Mouse (Mus musculus) embryonic facial prominence, embryonic 10.5 days (tissue): ENCODE results near the gene Gm11037. TPM values are rescaled to one million over a fixed set of nuclear protein-coding genes. Genes with fewer than 3 reads are reported as not detected.
"Not testable (repeated sequence)": the region's sequence is repeated elsewhere in the genome, so short reads cannot be mapped to it uniquely, and the experiment has no call there.

Experiments used
- DNase-seq: peaks from one replicate; pipeline ENCODE4 v3.0.0-alpha.2; 2017; ENCODE audit warnings: low spot score
- H3K27ac ChIP-seq: fragments of 300-500 bp; sonication (generic); replicated peaks from 2 replicates; pipeline ENCODE4 v1.5.1; 2016; ENCODE audit warnings: mild to moderate bottlenecking
- H3K27me3 ChIP-seq: fragments of 300-500 bp; sonication (generic); replicated peaks from 2 replicates; pipeline ENCODE4 v1.6.1; 2016; ENCODE audit warnings: low read depth, mild to moderate bottlenecking; ENCODE audit not compliant: poor library complexity, severe bottlenecking
- H3K36me3 ChIP-seq: fragments of 300-500 bp; sonication (generic); replicated peaks from 2 replicates; pipeline ENCODE4 v1.6.1; 2016; ENCODE audit warnings: mild to moderate bottlenecking, moderate library complexity
- H3K4me1 ChIP-seq: fragments of 300-500 bp; sonication (generic); 2 replicates; pipeline ENCODE4 v1.6.1; 2016
- H3K4me3 ChIP-seq: fragments of 300-500 bp; sonication (generic); 2 replicates; pipeline ENCODE4 v1.5.1; 2016; ENCODE audit warnings: mild to moderate bottlenecking, moderate library complexity
- H3K9me3 ChIP-seq: fragments of 300-500 bp; sonication (generic); 2 replicates; pipeline ENCODE4 v1.6.1; 2016; ENCODE audit warnings: mild to moderate bottlenecking
- WGBS: fragments of 180-500 bp; shearing (Covaris S2); methylation state at CpG from one replicate; pipeline ENCODE4 v1.1.7; 2016; 5-methylcytosine and 5-hydroxymethylcytosine counted together
- polyA plus RNA-seq: library from polyadenylated mRNA; unstranded; fragments of >200 nt; fragmentation: Nextera tagmentation; extraction: Ambion mirVana; gene quantifications from 2 replicates; pipeline ENCODE4 v1.2.1, GENCODE M21; 2016

Gene Gm11037
- polyA plus RNA-seq, 1 experiment from 2014 or later = not detected

DNA sequence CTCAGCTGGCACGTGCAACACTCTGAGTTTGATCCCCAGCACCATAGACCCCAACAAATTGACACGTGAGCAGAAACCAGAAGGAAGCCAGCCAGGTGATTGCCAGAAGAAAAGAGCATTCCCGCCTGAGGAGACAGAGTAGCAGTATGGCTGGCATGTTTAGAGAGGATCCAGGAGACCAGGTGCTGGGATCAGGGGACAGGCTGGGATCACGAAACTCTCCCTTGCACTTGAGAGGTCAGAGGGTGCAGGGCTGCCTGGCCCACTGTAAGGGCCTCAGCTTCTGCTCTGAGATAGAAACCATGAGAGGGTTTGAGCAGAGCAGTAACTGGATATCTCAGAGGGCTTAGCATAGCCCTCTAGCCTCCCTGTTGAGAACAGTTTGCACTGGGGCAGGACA, 28.2 kb upstream of the Gm11037 start:
- not testable (repeated sequence) for DNase-seq

GRCm38 (mm10) chr2:131105989-131106388, 27.3 kb upstream of the Gm11037 start:
- Histone ChIP-seq H3K27me3 (no peaks in the 10 kb centered on the region), H3K4me3 (no peak overlapping the region), H3K4me1 (no peaks in the 10 kb centered on the region), H3K9me3 (no peaks in the 10 kb centered on the region), H3K27ac (no peak overlapping the region), H3K36me3 (no peaks in the 10 kb centered on the region)
- WGBS = 89% methylated on average over 5 of the region's 5 CpGs
- no peak for DNase-seq

More for the DNA sequence above, 28.2 kb upstream of the Gm11037 start:
- not testable (repeated sequence) for H3K27ac ChIP-seq, H3K9me3 ChIP-seq, H3K36me3 ChIP-seq, H3K4me3 ChIP-seq, H3K4me1 ChIP-seq, H3K27me3 ChIP-seq
- 71% methylated on average over 4 of the region's 4 CpGs for WGBS

DNA sequence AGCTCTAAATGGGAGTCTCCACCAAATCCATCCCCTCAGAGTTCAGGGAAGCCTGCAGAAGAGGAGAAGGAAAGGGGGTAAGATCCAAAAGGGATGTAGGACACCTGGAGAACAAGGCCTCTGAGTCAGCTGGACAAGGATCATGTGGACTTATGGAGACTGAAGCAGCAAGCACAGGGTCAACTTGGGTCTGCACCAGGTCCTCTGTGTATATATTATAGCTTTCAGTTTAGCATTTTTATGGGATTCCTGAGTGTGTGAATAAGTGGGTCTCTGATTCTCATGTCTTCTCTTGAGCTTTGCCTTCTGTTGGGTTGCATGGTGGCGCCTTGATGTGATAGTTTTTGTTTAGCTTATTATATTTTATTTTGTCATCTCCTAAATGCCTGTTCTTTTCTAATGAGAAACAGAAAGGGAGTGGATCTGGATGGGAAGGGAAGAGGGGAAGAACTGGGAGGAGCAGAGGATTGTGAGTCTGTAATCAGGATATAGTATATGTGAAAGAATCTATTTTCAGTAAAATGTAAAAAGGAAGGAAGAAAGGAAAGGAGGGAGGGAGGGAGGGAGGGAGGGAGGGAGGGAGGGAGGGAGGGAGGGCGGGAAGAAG, 14.2 kb upstream of the Gm11037 start:
- Histone ChIP-seq H3K4me3 (no peak overlapping the region), H3K27ac (no peak overlapping the region), H3K27me3 (no peaks in the 10 kb centered on the region), H3K36me3 (no peaks in the 10 kb centered on the region), H3K9me3 (no peaks in the 10 kb centered on the region), H3K4me1 (peaks cover 1% of the 10 kb centered on the region)
- DNase-seq = no peak
- WGBS = 82% methylated on average over 2 of the region's 2 CpGs

DNA sequence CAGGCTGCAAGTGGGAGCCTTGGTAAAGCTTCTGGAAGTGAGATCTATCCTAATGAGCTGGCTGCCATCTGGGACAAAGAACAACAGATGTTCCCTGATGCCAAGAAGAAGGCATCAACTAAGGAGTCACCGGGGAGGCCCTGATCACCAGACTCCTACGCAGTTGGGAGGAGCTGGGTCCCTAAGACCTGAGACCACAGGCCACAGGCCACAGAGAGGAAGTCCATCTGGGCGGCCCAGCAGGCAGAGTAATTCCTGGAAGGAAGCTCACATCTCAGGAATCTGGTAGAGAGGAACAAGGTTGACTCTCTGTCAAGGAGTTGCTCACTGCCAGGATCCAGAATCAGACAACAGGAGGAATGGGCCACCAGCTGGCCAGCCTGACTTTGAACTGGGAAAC, 9.1 kb upstream of the Gm11037 start:
- Histone ChIP-seq H3K27ac (peak overlapping the region; percentile 40), H3K4me1 (peaks cover 43% of the 10 kb centered on the region), H3K9me3 (no peaks in the 10 kb centered on the region), H3K36me3 (no peaks in the 10 kb centered on the region), H3K4me3 (no peak overlapping the region), H3K27me3 (peaks cover 21% of the 10 kb centered on the region)
- 74% methylated on average over 3 of the region's 3 CpGs for WGBS
- no peak for DNase-seq

GRCm38 (mm10) chr2:131125157-131125963, 7.9 kb upstream of the Gm11037 start:
- 87% methylated on average over 9 of the region's 9 CpGs for WGBS

DNA sequence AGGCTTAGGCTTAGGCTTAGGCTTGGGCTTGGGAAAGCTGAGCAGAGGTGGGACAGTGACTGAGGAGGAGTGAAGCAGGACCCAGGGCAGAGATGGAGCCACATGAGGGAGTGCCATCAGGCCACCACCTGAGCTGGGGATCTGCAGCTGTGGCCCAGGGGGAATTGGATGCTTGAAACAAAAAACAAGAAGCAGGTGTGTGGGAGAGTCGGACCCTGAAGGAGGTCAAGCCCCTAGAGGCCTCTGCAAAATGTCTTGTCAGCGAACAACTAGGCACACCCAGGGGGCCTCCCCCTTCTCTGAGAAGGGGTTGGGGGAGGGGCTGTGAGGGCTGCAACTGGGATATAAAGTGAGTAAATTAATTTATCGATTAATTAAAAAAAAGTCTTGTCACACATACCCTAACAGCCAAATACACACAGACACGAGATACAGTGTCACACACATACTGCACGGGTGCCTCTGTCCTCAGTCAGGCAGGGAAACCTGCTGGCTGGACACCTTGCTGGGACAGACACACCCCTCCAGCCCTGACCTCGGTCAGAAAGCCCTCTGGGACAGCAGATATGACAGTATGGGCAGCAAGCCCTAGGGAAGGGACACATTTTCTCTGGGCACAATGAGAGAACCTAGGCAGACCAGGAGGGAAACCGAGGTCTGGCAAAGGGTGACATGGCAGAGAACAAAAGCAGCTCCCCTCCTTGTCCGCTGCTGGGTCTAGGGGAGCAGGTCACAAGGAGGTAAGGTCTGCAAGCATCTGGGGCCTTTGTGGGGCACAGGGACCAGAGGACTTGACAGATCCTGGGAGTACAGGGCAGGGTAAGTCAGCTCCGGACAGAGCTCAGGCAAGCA, 7.1 kb upstream of the Gm11037 start:
- Histone ChIP-seq H3K9me3 (no peaks in the 10 kb centered on the region), H3K4me1 (peaks cover 43% of the 10 kb centered on the region), H3K36me3 (no peaks in the 10 kb centered on the region), H3K27me3 (peaks cover 21% of the 10 kb centered on the region), H3K27ac (peak overlapping the region; percentile 96), H3K4me3 (no peak overlapping the region)
- WGBS = 36% methylated on average over 9 of the region's 9 CpGs
- DNase-seq = no peak

More at GRCm38 (mm10) chr2:131125157-131125963, 7.9 kb upstream of the Gm11037 start:
- Histone ChIP-seq H3K9me3 (no peaks in the 10 kb centered on the region), H3K27me3 (peaks cover 21% of the 10 kb centered on the region), H3K4me1 (peaks cover 43% of the 10 kb centered on the region), H3K36me3 (no peaks in the 10 kb centered on the region), H3K4me3 (no peak overlapping the region), H3K27ac (peak overlapping the region; percentile 96)
- DNase-seq = no peak

DNA sequence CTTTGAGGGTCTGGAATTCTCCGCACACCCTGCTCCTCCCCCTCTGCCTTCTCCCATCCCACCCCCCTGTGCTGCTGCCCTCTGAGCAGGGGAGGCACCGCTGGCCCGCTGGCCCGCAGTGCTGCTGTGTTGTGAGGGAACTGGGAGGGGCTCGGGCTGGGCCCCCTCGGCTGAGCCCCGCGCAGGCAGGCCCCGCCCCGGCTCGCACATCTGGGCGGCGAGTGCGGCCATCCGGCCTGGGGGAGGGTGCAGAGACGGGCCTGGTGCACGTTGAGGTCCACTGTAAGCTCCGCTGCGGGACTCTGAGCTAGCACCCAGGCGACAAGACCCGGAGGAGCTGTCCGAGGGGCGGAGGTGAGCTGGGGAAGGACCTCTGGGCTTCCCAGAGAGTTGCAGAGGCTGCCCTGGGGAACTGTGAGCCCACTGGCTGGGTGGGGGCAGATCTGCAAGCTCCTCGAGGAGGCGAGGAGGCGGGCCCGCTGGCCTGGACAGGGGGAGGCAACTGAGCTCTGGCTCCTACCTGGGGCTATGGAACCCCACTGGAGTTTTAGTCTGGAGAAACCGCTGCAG, 6.1 kb upstream of the Gm11037 start, which contains the start of gene Hspa12b:
Gene Hspa12b, plus strand, starts transcription at position 120 of the 570 bp plus-strand sequence.
- Histone ChIP-seq H3K4me1 (peaks cover 43% of the 10 kb centered on the region), H3K36me3 (peaks cover 9% of the 10 kb centered on the region; the same call in 1 of the 2 replicates), H3K9me3 (no peaks in the 10 kb centered on the region), H3K27me3 (peaks cover 21% of the 10 kb centered on the region), H3K27ac (peak within 1 kb of the TSS; percentile 96), H3K4me3 (peak within 1 kb of the TSS; percentile 75)
- under 1% methylated on average over 28 of the region's 28 CpGs for WGBS
- peak; percentile 91 for DNase-seq

GRCm38 (mm10) chr2:131128211-131128610, 5.1 kb upstream of the Gm11037 start:
- 84% methylated on average over 5 of the region's 5 CpGs for whole genome bisulfite sequencing
- Histone ChIP-seq H3K27me3 (peaks cover 21% of the 10 kb centered on the region), H3K9me3 (no peaks in the 10 kb centered on the region), H3K36me3 (peaks cover 9% of the 10 kb centered on the region; the same call in 1 of the 2 replicates), H3K4me1 (peaks cover 43% of the 10 kb centered on the region), H3K4me3 (peak overlapping the region; percentile 75), H3K27ac (peak overlapping the region; percentile 96)
- DNase-seq = no peak

- H3K36me3 ChIP-seq = peaks cover 9% of the 10 kb centered on the region; the same call in 1 of the 2 replicates
- H3K27ac ChIP-seq = peak overlapping the region; percentile 96; the same call in 1 of the 2 replicates
- peaks cover 43% of the 10 kb centered on the region for H3K4me1 ChIP-seq
- H3K4me3 ChIP-seq = peak overlapping the region; percentile 75; the same call in 1 of the 2 replicates
- DNase-seq = no peak
- WGBS = 86% methylated on average over 3 of the region's 3 CpGs
- peaks cover 21% of the 10 kb centered on the region for H3K27me3 ChIP-seq
- H3K9me3 ChIP-seq = no peaks in the 10 kb centered on the region
Observed at GRCm38 (mm10) chr2:131128636-131129157, 4.6 kb upstream of the Gm11037 start.

GRCm38 (mm10) chr2:131129836-131130235, 3.5 kb upstream of the Gm11037 start:
- Histone ChIP-seq H3K27ac (no peak overlapping the region), H3K36me3 (peaks cover 20% of the 10 kb centered on the region), H3K9me3 (no peaks in the 10 kb centered on the region), H3K4me3 (no peak overlapping the region), H3K27me3 (peaks cover 17% of the 10 kb centered on the region), H3K4me1 (peaks cover 46% of the 10 kb centered on the region)
- 87% methylated on average over 5 of the region's 5 CpGs for WGBS
- no peak for DNase-seq

- no peak overlapping the region for H3K27ac ChIP-seq
- no peak overlapping the region for H3K4me3 ChIP-seq
- 87% methylated on average over 2 of the region's 2 CpGs for WGBS
- peaks cover 7% of the 10 kb centered on the region; the same call in 1 of the 2 replicates for H3K27me3 ChIP-seq
- no peak for DNase-seq
- H3K4me1 ChIP-seq = peaks cover 52% of the 10 kb centered on the region
- no peaks in the 10 kb centered on the region for H3K9me3 ChIP-seq
- peaks cover 29% of the 10 kb centered on the region for H3K36me3 ChIP-seq
Observed at GRCm38 (mm10) chr2:131130849-131131248, 2.4 kb upstream of the Gm11037 start.
